ENCODE assay signal across 15 mouse cellular contexts in genomic region chr4:130056011-130056322, GRCm38 (mm10). TPM values are rescaled to one million over a fixed set of nuclear protein-coding genes. Genes with fewer than 3 reads are reported as not detected.
A peak's percentile ranks its signal among the peaks of the same experiment; 100 is the strongest.
DNase-seq lines count a peak whose midpoint lies in the region; ATAC-seq and TF ChIP-seq lines count a peak whose summit lies in the region.
"Had no signal": no experiment of that assay in that cellular context is flagged by ENCODE, and none has a peak within 500 bp of the region (broad histone marks: within the 10 kb centered on the region; RNA-seq: fewer than 3 reads in every experiment).

No protein-coding gene starts in this region.

- H3K9ac ChIP-seq in forebrain, postnatal 0 days = no peak overlapping the region
- no peak overlapping the region for H3K9ac ChIP-seq in limb, embryonic 12.5 days (replicated peaks)
- H3K9ac ChIP-seq: heart, embryonic 12.5 days; liver, postnatal 0 days had no signal

- 0 out of 2 replicates have a peak overlapping the region, but pooled peaks have one; percentile 5 for H3K27ac ChIP-seq in embryonic facial prominence, embryonic 10.5 days (replicated peaks)
- H3K27ac ChIP-seq in forebrain, postnatal 0 days (ENCODE audit: low read depth, low read length) = no peak overlapping the region
- peak overlapping the region; percentile 84 for H3K27ac ChIP-seq in limb, embryonic 12.5 days

- peaks cover 38% of the 10 kb centered on the region for H3K4me1 ChIP-seq in embryonic facial prominence, embryonic 10.5 days
- 0 out of 2 replicates have a peak, but pooled peaks cover 6% of the 10 kb centered on the region for H3K4me1 ChIP-seq in forebrain, postnatal 0 days (ENCODE audit: insufficient read depth)
- peaks cover 21% of the 10 kb centered on the region for H3K4me1 ChIP-seq in limb, embryonic 12.5 days (replicated peaks)

- H3K27me3 ChIP-seq in embryonic facial prominence, embryonic 10.5 days (replicated peaks; ENCODE audit: low read depth, poor library complexity, severe bottlenecking) = 0 out of 2 replicates have a peak, but pooled peaks cover 9% of the 10 kb centered on the region
- H3K27me3 ChIP-seq in forebrain, postnatal 0 days (ENCODE audit: insufficient read depth, low read length) = no peaks in the 10 kb centered on the region
- no peaks in the 10 kb centered on the region for H3K27me3 ChIP-seq in limb, embryonic 12.5 days
- H3K27me3 ChIP-seq: Patski had no signal

- no peaks in the 10 kb centered on the region for H3K9me3 ChIP-seq in embryonic facial prominence, embryonic 10.5 days
- no peaks in the 10 kb centered on the region for H3K9me3 ChIP-seq in forebrain, postnatal 0 days (ENCODE audit: low read length)
- H3K9me3 ChIP-seq in limb, embryonic 12.5 days = no peaks in the 10 kb centered on the region
- H3K9me3 ChIP-seq: heart, embryonic 12.5 days had no signal

- no peaks in the 10 kb centered on the region for H3K36me3 ChIP-seq in embryonic facial prominence, embryonic 10.5 days (replicated peaks)
- H3K36me3 ChIP-seq in forebrain, postnatal 0 days (ENCODE audit: insufficient read depth) = no peaks in the 10 kb centered on the region
- H3K36me3 ChIP-seq in limb, embryonic 12.5 days = peaks cover 24% of the 10 kb centered on the region
- H3K36me3 ChIP-seq: heart, embryonic 12.5 days had no signal

- ATAC-seq in forebrain, postnatal 0 days = peak; percentile 74
- ATAC-seq in limb, embryonic 12.5 days (ENCODE audit: insufficient number of reproducible peaks, insufficient read depth, low FRiP score, low TSS enrichment, low read depth) = no peak
- ATAC-seq in cerebellum, adult (ENCODE audit: insufficient number of reproducible peaks, low FRiP score, low TSS enrichment) = no peak
- no peak for ATAC-seq in erythroblast, adult 5-6 weeks (replicated peaks; ENCODE audit: low FRiP score, poor library complexity, severe bottlenecking)
- ATAC-seq: liver, postnatal 0 days; Patski had no signal

- H3K4me2 ChIP-seq in forebrain, postnatal 0 days (ENCODE audit: low read depth) = no peak overlapping the region
- no peak overlapping the region for H3K4me2 ChIP-seq in limb, embryonic 12.5 days
- H3K4me2 ChIP-seq: heart, embryonic 12.5 days had no signal

- no peak for TF ChIP-seq CTCF in brain, embryonic 14.5 days (IDR thresholded peaks at IDR 0.05; ENCODE audit: borderline replicate concordance, extremely low read depth, insufficient read depth, insufficient read length)
- no peak for TF ChIP-seq CTCF in forebrain, postnatal 0 days (IDR thresholded peaks at IDR 0.05; ENCODE audit: low read depth)

- DNase-seq in brain, embryonic 14.5 days (ENCODE audit: low read depth) = peak; percentile 61
- DNase-seq in embryonic facial prominence, embryonic 10.5 days (ENCODE audit: low spot score) = no peak
- no peak for DNase-seq in forebrain, postnatal 0 days
- no peak for DNase-seq in B cell, adult 2 months
- no peak for DNase-seq in gastrocnemius, adult 8-10 months (ENCODE audit: low spot score in 2 of 2)
- DNase-seq: cerebellum, adult 8-10 months; heart, postnatal 4 days; kidney, postnatal 10 days; liver, postnatal 0 days; lung, postnatal 36 days had no signal

- WGBS in embryonic facial prominence, embryonic 10.5 days = 44% methylated on average over 3 of the region's 3 CpGs
- WGBS in forebrain, postnatal 0 days = 27% methylated on average over 3 of the region's 3 CpGs
- 63% methylated on average over 3 of the region's 3 CpGs for WGBS in limb, embryonic 12.5 days

- no peak for TF ChIP-seq POLR2A in brain, embryonic 14.5 days (IDR thresholded peaks at IDR 0.05; ENCODE audit: borderline replicate concordance, extremely low read depth, insufficient read depth, insufficient read length, poor library complexity, severe bottlenecking)

- no peak overlapping the region for H3K4me3 ChIP-seq in embryonic facial prominence, embryonic 10.5 days
- no peak overlapping the region for H3K4me3 ChIP-seq in forebrain, postnatal 0 days (ENCODE audit: low read depth, low read length)
- no peak overlapping the region for H3K4me3 ChIP-seq in limb, embryonic 12.5 days (replicated peaks)
- H3K4me3 ChIP-seq: heart, embryonic 12.5 days had no signal

RNA-seq across cellular contexts. Expression of gene Col16a1, which starts 8.3 kb away (rescaled TPM):
- polyA plus RNA-seq in brain, embryonic 14.5 days (2012; rRNA removed) = 16.7 and 17.1 TPM in 2 replicates
- 4.7 and 7.2 TPM in 2 replicates for polyA plus RNA-seq in embryonic facial prominence, embryonic 10.5 days (2016; fragmentation: Nextera tagmentation; extraction: Ambion mirVana)
- 21.8 and 29.7 TPM in 2 replicates for total RNA-seq in forebrain, postnatal 0 days (2014; rRNA removed)
- 6.8 and 7.5 TPM in 2 replicates for polyA plus RNA-seq in forebrain, postnatal 0 days (2015; fragmentation: Nextera tagmentation; extraction: Ambion mirVana)
- polyA plus RNA-seq in limb, embryonic 12.5 days (2016; fragmentation: Nextera tagmentation; extraction: Ambion mirVana) = 24.2 and 30.9 TPM in 2 replicates
- total RNA-seq in erythroblast, adult 5-6 weeks (2015; ENCODE audit: low replicate concordance) = not detected in 2 replicates
- 0.14 TPM in 1 of 2 replicates, not detected in the other for total RNA-seq in erythroblast, adult 5-6 weeks (2017; ENCODE audit: low replicate concordance)
- total RNA-seq in gastrocnemius, adult 8-10 months (2022) = 1 to 10 TPM; 1.6 to 4.1 (median 2.3) TPM

RNA-seq across cellular contexts. Expression of gene Pef1, which starts 46.4 kb away (rescaled TPM):
- polyA plus RNA-seq in brain, embryonic 14.5 days (2012; rRNA removed) = 59.7 and 71.4 TPM in 2 replicates
- polyA plus RNA-seq in embryonic facial prominence, embryonic 10.5 days (2016; fragmentation: Nextera tagmentation; extraction: Ambion mirVana) = 69.2 and 73.2 TPM in 2 replicates
- total RNA-seq in forebrain, postnatal 0 days (2014; rRNA removed) = 51.6 and 52.9 TPM in 2 replicates
- polyA plus RNA-seq in forebrain, postnatal 0 days (2015; fragmentation: Nextera tagmentation; extraction: Ambion mirVana) = 58.5 and 60.7 TPM in 2 replicates
- polyA plus RNA-seq in limb, embryonic 12.5 days (2016; fragmentation: Nextera tagmentation; extraction: Ambion mirVana) = 64.6 and 64.7 TPM in 2 replicates
- total RNA-seq in erythroblast, adult 5-6 weeks (2015; ENCODE audit: low replicate concordance) = 43.0 and 50.8 TPM in 2 replicates
- total RNA-seq in erythroblast, adult 5-6 weeks (2017; ENCODE audit: low replicate concordance) = 14.6 and 29.5 TPM in 2 replicates
- 10 to 100 TPM; 34.5 to 37.3 (median 37.0) TPM for total RNA-seq in gastrocnemius, adult 8-10 months (2022)
